Mouse (Mus musculus): ENCODE data around the gene Adk.
"Not testable (repeated sequence)": the region's sequence is repeated elsewhere in the genome, so short reads cannot be mapped to it uniquely, and the experiment has no call there.

Adk gene

DNA sequence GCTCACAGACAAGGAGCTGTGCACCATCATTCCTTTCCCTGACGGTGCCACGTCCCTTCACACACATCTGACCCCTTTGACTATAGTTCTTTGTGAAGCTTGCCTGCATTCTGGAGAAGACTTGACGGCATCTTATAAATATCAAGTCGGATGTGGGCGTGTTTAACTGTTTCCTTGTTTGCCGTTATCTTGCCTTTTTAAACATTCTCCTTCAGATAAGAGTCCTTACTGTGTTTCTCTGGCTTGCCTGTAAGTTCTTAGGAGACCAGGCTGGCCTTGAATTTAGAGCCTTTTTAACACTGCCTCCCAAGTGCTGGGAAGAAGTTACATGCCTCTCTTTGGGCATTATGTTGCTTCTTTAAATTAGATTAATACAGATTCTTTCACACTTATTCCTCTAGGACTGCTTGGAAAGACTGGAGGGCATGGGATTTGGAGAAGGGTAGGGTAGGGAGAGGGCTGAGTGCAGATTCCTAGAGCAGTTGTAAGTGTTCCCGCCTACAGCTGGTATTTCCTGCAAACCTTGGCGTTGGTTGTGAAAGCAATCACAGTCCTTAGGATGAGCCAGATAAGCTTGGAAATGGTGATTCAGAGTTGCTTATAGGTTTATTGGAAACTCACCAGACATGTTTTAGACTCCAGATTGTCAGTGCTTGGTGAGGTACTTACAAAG, 13.3 kb downstream of the Adk start:
- no peak for DNase-seq

DNA sequence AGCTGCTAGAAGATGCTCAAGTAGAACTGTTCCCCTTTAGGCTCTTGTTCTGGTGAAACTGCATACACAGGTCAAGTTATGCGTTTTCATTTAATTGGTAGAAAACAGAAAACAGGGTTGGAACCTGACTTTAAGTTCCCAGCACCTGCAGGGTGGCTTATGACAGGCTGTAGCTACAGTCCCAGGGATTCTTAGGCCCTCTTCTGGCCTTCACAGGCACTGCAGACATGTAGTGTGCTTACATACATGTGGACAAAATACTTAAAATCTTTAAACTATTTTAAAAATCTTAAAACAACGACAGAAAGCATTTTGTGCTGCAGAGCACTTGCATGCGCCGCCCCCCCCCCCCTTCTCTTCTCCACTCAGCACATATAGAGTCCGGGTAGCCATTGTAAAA, 17.2 kb downstream of the Adk start:
- DNase-seq, result no peak

DNA sequence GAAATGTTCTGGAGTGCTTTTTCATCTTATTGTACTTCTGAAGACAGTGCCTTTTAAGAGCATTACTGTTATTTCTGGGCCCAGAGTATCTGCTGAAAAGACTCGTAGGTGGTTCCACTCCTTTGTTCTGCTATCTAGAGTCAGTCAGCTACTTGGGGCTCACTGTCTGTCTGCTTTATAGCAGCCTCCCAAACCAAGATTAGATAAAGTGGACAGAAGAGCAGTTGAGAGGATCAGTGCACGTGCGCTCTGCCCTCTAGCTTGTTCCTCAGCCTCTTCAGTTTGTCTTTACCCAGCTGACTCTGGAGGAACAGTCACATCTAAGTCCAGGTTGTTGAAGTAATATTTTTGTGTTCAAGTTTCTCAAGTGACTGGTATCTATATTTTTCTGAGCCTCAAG, 21.6 kb downstream of the Adk start:
- DNase-seq, result no peak

DNA sequence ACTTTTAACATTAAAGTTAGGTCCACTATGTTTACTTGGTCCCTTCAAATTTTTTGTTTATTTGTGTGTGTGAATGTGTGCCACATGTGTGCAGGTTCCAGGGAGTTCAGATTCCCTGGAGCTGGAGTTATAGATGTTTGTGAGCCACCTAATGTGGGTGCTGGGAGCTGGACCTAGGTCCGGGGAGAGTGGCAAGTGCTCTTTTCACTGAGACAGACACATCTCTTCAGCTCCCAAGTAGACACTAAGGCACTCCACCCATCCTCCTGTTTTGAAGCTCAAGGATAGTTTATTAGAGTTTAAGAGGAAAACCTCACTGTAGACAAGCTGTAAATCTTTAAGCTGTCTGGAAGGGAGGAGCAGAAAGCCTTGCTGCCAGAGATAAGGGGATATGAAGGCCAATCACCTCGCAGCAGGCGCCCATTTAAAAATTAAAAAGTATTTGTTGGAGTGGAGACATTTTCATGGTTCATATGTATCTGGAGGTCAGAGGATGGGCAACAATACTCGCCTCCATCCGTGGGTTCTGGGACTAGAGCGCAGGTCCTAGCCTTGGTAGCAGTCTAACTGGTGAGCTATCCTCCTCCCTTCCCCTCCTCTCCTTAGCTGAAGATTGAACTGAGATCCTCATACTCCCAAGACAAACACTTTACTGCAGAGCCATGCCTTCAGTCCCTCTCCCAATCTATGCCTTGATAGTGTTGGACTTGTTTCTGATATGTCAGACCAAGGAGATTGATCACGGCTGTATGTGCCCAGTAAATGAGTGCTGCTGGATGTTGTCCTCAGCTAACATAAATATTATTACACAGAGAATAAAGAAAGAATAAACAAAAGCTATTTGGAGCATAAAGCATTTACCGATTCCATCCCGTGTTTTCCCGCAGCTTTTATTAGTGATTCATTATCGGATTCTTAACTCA, 22.3 kb downstream of the Adk start:
- DNase-seq, result no peak

DNA sequence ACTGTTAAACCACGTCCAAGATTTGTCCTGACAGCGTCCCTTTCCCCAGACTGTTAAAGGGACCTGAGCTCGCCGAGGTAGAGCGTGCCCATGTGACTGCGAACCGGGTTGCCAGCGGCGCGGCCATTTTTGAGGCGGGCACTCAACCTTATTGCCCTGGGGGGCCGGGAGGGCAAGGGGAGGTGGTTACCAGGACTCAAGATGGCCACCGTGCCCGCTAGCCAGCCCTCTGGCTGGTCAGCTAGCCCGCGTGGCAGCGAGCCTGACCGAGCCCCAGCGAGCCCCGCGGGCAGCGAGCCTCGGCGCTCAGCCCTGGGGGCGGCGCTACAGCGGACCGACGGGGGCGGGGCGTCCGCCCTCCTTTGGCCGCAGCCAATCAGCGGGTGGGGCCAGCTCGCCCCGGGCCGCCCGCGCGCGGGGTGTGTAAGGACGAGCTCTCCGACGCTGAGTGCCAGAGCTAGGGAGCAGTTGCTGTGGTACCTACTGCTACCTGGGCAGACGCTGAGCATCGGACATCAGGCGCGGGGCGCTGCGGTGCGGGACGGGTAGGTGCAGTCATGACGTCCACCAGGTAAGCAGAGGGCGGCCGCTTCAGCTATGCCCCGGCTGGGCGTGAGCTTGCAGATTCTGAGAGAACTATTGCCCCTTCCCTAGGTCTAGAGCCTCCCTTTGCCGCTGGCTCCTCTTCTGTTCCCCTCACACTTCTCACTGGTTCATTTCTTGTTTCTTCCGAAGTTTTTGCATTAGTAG, 23.6 kb downstream of the Adk start:
- DNase-seq, result peak; percentile 96 to 97

DNA sequence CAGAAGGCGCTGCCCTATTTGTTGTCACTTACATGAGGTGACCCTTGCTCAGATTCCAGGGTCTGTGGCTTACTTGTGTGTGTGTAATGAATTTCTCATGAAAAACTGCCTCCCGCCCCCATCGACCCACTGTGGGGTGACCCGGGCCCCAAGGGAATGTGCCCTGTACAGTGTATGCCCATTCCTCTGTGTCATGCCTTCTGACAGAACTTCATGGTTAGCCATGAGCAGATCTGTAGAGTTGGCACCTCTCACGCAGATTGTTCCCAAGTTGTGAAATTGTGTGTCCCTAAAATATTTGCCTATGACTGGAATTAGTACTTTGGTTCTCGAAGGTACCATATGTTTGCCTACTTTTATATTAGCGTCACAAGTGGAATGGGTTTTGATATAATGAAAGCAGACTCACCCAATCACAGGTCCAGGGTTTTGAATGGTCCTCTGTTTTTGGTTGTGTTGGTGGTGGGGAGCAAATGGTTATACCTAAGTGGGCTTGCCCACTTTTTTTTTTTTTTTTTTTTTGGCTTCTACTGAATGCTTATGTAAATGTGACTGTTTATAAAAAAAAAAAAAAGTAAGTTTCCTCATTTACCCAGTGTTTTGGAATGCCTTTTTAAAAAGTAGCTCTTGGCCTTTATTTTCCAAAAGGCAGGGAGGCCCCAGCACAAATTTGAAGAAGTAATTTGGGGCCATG, 24.3 kb downstream of the Adk start:
- DNase-seq, result peak in 1 of 2 experiments; percentile 37

DNA sequence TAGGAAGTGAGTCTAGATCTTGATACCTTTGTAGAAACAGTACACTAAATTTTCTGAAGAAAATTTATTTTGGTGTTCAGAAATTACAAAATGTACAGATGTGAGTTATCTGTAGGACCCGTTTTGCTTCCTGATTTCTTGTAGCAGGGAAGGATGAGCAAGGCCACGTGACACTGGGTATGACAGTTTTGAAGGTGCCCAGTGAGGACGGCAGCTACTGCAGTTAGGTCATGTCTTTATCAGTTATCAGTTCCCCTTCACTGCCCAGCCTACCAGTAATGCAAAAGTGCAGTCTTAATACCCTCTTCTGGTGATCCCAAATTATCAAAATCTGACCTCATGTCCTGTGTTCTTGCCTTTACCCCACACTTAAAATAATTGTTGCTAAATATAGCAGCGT, 25.6 kb downstream of the Adk start:
- no peak for DNase-seq

DNA sequence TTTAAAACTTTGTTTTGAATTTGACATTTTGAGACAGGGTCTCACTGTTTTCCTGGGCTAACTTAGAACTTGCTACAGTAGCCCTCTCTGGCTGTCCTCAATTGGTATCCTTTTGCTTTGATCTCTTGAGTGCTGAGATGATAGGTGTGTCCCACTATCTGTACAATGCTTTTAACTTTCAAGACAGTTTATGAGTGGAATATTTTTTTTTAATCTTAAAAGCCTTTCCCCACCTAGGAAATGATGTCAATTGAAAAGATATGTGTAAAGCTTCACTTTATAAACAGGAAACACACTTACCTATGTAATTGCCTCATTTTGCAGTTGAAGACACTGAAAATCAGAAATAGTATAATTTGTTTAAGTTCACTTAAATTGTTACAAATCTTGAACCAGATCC, 26.1 kb downstream of the Adk start:
- DNase-seq, result no peak

DNA sequence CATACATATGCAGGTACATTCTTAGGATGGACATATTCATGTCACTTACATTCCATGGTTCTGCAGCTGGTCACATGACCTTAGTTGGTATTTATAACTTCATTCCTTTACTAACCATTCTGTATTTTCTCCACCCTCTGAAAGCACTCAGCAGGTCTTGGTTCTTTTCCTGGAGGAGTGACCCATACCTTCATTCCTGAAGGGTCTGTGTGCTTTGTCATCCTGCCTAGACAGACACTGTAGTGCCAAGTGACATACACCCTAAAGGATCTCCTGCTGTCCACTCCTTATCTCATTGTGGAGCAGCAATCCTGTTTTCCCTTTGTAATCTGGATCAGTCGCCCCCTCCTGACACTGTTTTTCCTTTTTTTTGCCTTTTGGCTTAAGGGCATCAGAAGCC, 30.4 kb downstream of the Adk start:
- no peak for DNase-seq

DNA sequence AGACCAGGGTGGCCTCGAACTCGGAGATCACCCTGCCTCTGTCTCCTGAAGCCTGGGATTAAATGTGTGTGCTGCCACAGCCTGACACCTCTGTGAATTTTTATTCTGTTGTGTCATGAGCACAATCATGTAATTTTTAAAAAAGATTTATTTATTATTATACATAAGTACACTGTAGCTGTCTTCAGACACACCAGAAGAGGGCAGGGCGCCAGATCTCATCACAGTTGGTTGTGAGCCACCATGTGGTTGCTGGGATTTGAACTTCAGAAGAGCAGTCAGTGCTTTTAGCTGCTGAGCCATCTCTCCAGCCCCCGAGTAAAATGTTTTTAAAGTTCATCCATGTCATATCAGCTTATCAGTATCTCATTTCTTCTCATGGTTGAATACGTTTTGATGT, 33.3 kb downstream of the Adk start:
- peak in 1 of 2 experiments; percentile 24 for DNase-seq

DNA sequence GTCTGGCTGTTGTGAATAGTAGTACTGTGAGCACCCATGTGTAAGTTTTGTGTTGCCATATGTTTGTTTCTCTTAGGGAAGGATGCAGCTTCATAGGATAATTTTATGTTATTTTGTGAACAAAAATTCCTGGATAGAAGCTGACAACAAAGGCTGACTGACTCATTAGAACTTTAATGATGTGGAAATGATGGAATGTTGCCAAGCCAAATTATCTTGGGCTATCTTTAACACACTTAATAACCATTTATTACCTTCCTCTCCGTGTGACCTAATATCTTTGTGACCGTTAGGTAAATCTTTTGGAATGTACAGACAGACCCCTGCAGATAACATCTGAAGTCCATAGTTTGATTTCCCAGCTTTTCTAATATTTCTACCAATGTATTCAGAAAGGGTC, 33.7 kb downstream of the Adk start:
- DNase-seq, result no peak

DNA sequence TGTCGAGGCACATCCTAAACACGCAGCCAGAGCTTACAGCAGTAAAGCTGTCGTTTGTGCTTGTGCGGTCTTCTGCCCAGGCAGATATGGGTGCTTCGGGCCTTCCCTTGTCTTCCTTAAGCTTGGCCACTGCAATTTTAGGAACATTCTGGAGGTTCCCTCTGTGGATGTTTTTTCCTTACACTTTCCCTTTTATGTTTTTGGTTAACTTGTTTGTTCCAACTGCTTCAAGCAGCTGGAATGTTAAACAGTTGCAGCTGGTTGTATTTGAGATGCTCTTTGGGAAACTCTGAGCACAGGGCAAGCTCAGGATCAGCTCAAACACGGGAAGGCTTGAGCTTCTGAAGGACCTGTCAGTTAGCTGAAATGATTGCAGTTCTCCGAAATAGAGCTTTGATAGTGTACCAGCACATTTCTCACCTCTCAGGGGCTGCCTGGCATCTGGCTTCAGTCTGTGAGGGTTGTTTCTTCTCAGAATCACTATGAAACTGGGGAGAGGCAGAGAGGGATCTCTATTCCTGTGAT, 34.5 kb downstream of the Adk start:
- no peak for DNase-seq

DNA sequence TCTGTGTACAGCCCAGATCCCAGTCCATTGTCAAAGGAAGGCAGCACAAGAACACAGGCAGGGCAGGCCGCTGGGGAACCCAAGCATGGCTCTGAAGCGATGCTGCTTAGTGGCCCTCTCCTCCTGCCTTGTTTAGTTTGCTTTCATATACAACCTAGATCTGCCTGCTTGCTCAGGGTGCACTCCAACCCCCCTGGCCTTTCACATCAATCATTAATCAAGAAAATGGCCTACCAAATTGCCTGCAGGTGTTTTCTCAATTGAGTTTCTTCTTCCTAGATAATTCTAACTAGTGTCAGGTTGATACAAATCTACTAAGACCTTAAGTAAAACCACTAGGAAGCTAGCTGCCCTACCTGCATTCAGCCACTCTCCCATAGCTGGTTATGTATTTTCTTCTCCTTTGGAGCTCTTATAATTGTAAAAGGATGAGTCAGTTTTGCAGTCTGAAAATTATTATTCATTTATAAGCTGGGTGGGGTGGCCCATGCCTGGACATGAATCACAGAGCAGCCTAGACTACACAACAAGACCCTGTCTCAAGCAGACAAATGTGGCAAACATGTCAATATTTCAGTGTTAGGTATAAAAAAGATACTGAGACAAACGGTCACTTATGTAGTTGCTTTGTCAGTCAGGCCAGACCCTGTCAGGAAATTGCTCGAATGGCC, 35.2 kb downstream of the Adk start:
- DNase-seq, result no peak

DNA sequence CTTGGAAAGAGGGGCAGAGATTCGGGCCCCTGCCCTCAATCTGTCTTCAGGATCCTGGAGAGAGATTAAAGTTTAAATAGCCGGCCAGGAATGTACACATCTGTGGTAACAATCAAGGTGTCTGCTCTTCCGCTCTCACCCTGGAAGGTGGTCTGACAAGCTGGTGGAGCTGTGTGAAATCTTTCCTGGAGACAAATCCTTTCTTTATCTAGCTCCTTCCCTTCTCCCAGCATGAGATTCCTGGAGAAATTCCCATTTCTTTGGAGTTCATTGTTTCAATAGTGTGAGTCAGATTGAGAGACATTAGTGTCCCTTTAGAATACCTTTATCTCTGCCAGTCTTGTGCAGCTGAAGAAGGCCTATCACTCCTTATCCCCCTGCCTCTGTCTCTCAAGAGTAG, 36.4 kb downstream of the Adk start:
- DNase-seq, result no peak

DNA sequence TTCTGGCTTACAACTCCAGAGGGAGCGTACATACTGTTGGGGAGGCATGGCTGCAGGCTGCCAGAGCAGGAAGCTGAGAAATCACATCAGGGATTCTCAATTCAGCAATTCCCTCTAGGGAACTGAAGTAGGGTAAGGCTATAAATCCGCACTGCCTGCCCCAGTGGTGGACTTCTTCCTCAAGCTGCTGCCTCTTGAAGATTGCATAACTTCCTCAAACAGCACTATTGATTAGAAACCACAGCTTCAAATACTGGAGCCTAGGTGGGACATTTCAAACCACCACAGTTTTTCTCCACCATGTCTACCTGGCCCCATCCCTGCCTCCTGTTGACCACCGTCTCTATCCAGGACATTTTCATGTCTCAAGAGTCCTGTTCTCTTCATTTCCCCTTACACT, 38.0 kb downstream of the Adk start:
- no peak for DNase-seq

DNA sequence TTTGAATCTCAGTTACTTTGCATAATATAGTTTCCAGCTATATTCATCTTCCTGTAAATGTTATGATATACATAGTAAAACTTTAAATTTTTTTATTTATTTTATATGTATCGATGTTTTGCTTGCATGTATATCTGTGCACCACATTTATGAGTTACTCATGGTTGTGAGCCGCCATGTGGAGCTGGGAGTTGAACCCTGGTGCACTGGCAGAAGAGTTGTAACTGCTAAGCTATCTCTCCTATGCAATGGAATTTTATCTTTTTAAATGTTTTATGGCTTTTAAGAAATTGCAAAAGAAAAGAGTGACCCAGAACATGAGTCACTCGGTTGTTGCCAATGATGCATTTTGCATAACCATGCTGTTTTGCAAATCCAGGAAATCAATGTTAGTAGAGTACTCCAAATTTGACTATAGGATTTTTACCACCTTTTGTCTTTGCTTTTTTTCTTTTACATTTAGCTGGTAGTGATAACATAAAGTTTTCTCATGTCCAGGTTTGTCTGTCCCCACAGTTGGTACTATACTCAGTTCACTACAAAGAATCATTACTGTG, 38.6 kb downstream of the Adk start:
- DNase-seq, result no peak

DNA sequence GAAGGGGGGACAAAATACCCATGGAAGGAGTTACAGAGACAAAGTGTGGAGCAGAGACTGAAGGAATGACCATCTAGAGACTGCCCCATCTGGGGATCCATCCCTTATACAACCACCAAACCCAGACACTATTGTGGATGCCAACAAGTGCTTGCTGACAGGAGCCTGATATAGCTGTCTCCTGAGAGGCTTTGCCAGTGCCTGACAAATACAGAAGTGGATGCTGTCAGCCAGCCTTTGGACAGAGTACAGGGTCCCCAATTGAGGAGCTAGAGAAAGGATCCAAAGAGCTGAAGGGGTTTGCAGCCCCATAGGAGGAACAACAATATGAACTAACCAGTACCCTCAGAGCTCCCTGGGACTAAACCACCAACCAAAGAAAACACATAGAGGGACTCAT, 41.8 kb downstream of the Adk start:
- not testable (repeated sequence) for DNase-seq

DNA sequence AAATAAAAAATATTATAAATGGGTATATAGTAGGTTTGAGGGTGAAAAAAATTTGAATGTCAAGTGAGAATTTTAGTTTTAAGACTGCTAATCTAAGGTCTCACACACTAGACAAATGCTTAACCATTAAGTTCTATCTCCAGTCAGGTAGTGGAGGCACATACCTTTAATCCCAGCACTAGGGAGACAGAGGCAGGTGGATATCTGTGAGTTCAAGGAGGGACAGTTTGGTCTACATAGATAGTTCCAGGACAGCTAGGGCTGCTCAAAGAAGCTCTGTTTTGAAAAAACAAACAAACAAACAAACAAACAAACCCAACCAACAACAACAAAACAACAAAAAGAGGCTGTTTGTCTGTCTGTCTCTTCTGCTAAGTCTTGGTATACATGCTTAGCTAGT, 43.9 kb downstream of the Adk start:
- DNase-seq, result no peak

DNA sequence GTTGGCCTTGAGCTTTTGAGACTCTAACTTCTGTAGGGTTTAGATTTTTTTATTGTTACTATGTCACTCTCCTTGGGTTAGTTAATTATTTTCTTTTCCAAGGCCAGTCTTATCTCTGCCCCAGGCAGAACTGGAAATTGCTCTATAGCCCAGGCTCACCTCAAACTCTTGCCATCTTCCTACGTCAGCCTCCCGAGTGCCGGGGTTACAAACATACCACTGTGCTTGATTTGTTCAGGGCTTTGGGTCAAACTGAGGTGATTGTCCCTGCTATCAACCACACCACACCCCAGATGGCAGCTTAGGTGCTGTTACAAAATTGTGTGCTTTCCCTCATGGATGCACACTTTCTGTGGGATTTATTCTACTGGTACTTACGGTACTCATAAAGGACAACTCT, 44.3 kb downstream of the Adk start:
- no peak for DNase-seq

DNA sequence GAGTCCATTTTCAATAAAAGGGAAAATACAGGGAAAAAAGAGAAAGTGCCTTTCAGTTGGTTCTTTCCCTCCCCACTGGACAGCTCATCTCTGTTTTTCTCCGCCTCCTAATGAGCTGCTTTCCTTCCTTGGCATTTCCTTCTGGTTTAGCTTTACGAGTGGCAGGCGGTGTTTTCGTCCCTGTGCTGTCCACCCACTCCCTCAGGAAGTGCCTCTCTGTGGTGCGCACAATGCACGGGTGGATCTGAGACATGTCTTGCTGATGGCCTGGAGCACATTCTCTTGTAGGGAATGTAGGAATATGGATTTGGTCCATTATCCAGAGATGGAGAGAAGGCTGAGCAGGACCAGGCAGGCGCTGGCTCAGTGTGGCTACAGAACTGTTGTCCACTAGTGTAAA, 47.0 kb downstream of the Adk start:
- no peak for DNase-seq

DNA sequence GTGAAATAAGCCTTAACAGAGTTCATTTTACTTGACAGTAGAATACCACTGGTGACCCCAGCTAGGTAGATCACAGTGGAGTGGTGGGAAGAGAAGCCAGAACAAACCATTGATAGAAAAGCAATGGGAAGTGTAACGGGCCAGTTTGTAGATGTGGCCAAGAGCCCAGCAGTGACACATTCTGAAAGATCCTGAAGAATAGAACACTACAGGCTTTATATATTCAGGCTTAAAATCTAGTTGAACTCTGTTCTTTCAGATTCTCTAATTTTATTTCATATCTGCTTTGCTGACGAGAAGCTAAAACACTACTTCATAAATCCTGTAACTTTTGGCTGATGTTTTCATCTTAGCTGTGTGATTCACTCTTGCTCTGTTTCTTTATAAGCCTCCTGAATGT, 48.5 kb downstream of the Adk start:
- no peak for DNase-seq

DNA sequence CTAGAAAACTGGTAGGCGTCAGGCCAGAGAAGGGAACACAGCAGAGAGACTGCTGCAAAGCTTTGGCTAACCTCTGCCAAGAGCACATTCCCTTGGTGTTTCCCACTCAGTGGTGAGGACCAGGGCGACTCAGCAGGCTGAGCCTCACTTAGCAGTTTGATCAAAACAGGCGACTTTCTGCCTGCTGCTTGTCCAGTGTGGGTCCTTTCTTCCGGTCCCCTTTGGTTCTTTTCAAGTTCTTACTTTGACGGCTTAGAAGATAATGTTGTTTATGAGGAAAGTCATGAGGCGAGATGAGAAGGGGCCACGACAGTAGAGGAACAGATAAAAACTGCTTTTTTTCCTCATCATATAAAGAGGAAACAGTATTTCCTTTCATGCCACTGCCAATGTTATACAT, 49.2 kb downstream of the Adk start:
- no peak for DNase-seq
